Mouse (Mus musculus) limb, embryonic 12.5 days (tissue): ENCODE measurements around the gene Card11. TPM values are rescaled to one million over a fixed set of nuclear protein-coding genes. Genes with fewer than 3 reads are reported as not detected.

Source experiments
- ATAC-seq: fragments of 200-750 bp; cut with Nextera tagmentation; 2 replicates; pipeline ENCODE4 v1.8.0; 2017; ENCODE audit warnings: low read depth, moderate TSS enrichment; ENCODE audit not compliant: insufficient number of reproducible peaks, insufficient read depth, low FRiP score, low TSS enrichment
- H3K27ac ChIP-seq: fragments of 300-500 bp; sonication (generic); 2 replicates; pipeline ENCODE4 v1.5.1; 2016; ENCODE audit warnings: mild to moderate bottlenecking, moderate library complexity
- H3K27me3 ChIP-seq: fragments of 300-500 bp; sonication (generic); 2 replicates; pipeline ENCODE4 v1.6.1; 2016; ENCODE audit warnings: mild to moderate bottlenecking, moderate library complexity
- H3K36me3 ChIP-seq: fragments of 300-500 bp; sonication (generic); 2 replicates; pipeline ENCODE4 v1.6.1; 2016; ENCODE audit warnings: mild to moderate bottlenecking, moderate library complexity
- H3K4me1 ChIP-seq: fragments of 300-500 bp; sonication (generic); replicated peaks from 2 replicates; pipeline ENCODE4 v1.6.1; 2016
- H3K4me2 ChIP-seq: fragments of 300-500 bp; sonication (generic); 2 replicates; pipeline ENCODE4 v1.6.1; 2016; ENCODE audit warnings: mild to moderate bottlenecking, moderate library complexity
- H3K4me3 ChIP-seq: fragments of 300-500 bp; sonication (generic); replicated peaks from 2 replicates; pipeline ENCODE4 v1.5.1; 2016; ENCODE audit warnings: mild to moderate bottlenecking
- H3K9ac ChIP-seq: fragments of 300-500 bp; sonication (generic); replicated peaks from 2 replicates; pipeline ENCODE4 v1.6.1; 2016; ENCODE audit warnings: mild to moderate bottlenecking, moderate library complexity
- H3K9me3 ChIP-seq: fragments of 300-500 bp; sonication (generic); 2 replicates; pipeline ENCODE4 v1.6.1; 2016; ENCODE audit warnings: mild to moderate bottlenecking, moderate library complexity
- WGBS: fragments of 180-500 bp; shearing (Covaris S2); methylation state at CpG from one replicate; pipeline ENCODE4 v1.1.7; 2016; 5-methylcytosine and 5-hydroxymethylcytosine counted together
- polyA plus RNA-seq: library from polyadenylated mRNA; unstranded; fragments of >200 nt; fragmentation: Nextera tagmentation; extraction: Ambion mirVana; gene quantifications from 2 replicates; pipeline ENCODE4 v1.2.1, GENCODE M21; 2016

The Card11 gene
- polyA plus RNA-seq, 1 experiment from 2014 or later: 2.6 TPM

- 90% methylated on average over 5 of the region's 5 CpGs for WGBS
- no peak overlapping the region for H3K4me3 ChIP-seq
- H3K27me3 ChIP-seq: no peaks in the 10 kb centered on the region
- peaks cover 8% of the 10 kb centered on the region for H3K9me3 ChIP-seq
- H3K9ac ChIP-seq: no peak overlapping the region
- no peaks in the 10 kb centered on the region for H3K4me1 ChIP-seq
- no peaks in the 10 kb centered on the region for H3K36me3 ChIP-seq
- no peak overlapping the region for H3K27ac ChIP-seq
- H3K4me2 ChIP-seq: no peak overlapping the region
- ATAC-seq: no peak
Measured at GRCm38 (mm10) chr5:140910841-140911240, 89.5 kb downstream of the Card11 start.

- Histone ChIP-seq H3K4me3 (no peak overlapping the region), H3K27me3 (no peaks in the 10 kb centered on the region), H3K27ac (no peak overlapping the region), H3K4me2 (no peak overlapping the region), H3K9me3 (no peaks in the 10 kb centered on the region), H3K4me1 (no peaks in the 10 kb centered on the region), H3K36me3 (no peaks in the 10 kb centered on the region), H3K9ac (no peak overlapping the region)
- ATAC-seq: no peak
- 82% methylated on average over 13 of the region's 13 CpGs for WGBS
Measured at GRCm38 (mm10) chr5:140900866-140901265, 99.5 kb downstream of the Card11 start.

GRCm38 (mm10) chr5:140891080-140891479 lies 109.3 kb downstream of the Card11 start:
- no peaks in the 10 kb centered on the region for H3K36me3 ChIP-seq
- no peak overlapping the region for H3K9ac ChIP-seq
- peak overlapping the region; percentile 32 for H3K4me2 ChIP-seq
- ATAC-seq: no peak
- H3K27me3 ChIP-seq: peaks cover 14% of the 10 kb centered on the region; the same call in 1 of the 2 replicates
- peaks cover 14% of the 10 kb centered on the region for H3K4me1 ChIP-seq
- 0 out of 2 replicates have a peak, but pooled peaks cover 3% of the 10 kb centered on the region for H3K9me3 ChIP-seq
- H3K27ac ChIP-seq: no peak overlapping the region
- no peak overlapping the region for H3K4me3 ChIP-seq
- WGBS: 42% methylated on average over 10 of the region's 10 CpGs

GRCm38 (mm10) chr5:140890050-140890449 lies 110.3 kb downstream of the Card11 start:
- 56% methylated on average over 14 of the region's 14 CpGs for WGBS
- H3K4me1 ChIP-seq: peaks cover 17% of the 10 kb centered on the region
- H3K9me3 ChIP-seq: 0 out of 2 replicates have a peak, but pooled peaks cover 3% of the 10 kb centered on the region
- H3K27me3 ChIP-seq: peaks cover 14% of the 10 kb centered on the region; the same call in 1 of the 2 replicates
- no peak overlapping the region for H3K9ac ChIP-seq
- no peak overlapping the region for H3K4me3 ChIP-seq
- H3K36me3 ChIP-seq: no peaks in the 10 kb centered on the region
- no peak overlapping the region for H3K4me2 ChIP-seq
- 0 out of 2 replicates have a peak overlapping the region, but pooled peaks have one; percentile 5 for H3K27ac ChIP-seq
- ATAC-seq: peak; percentile 45; the same call in 1 of the 2 replicates

- Histone ChIP-seq H3K4me1 (peaks cover 21% of the 10 kb centered on the region), H3K27ac (no peak overlapping the region), H3K4me3 (no peak overlapping the region), H3K4me2 (no peak overlapping the region), H3K9me3 (0 out of 2 replicates have a peak, but pooled peaks cover 3% of the 10 kb centered on the region), H3K36me3 (no peaks in the 10 kb centered on the region), H3K9ac (no peak overlapping the region), H3K27me3 (peaks cover 14% of the 10 kb centered on the region; the same call in 1 of the 2 replicates)
- ATAC-seq: no peak
- 50% methylated on average over 8 of the region's 8 CpGs for WGBS
Measured at GRCm38 (mm10) chr5:140889539-140889938, 110.8 kb downstream of the Card11 start.

GRCm38 (mm10) chr5:140887871-140888270 lies 112.5 kb downstream of the Card11 start:
- WGBS: 86% methylated on average over 8 of the region's 8 CpGs
- H3K4me1 ChIP-seq: peaks cover 21% of the 10 kb centered on the region
- no peak overlapping the region for H3K9ac ChIP-seq
- H3K27me3 ChIP-seq: peaks cover 14% of the 10 kb centered on the region; the same call in 1 of the 2 replicates
- ATAC-seq: no peak
- no peak overlapping the region for H3K4me2 ChIP-seq
- H3K4me3 ChIP-seq: no peak overlapping the region
- H3K27ac ChIP-seq: no peak overlapping the region
- 0 out of 2 replicates have a peak, but pooled peaks cover 3% of the 10 kb centered on the region for H3K9me3 ChIP-seq
- no peaks in the 10 kb centered on the region for H3K36me3 ChIP-seq

GRCm38 (mm10) chr5:140884966-140885365 lies 115.4 kb downstream of the Card11 start:
- H3K4me3 ChIP-seq: no peak overlapping the region
- 38% methylated on average over 13 of the region's 13 CpGs for WGBS
- no peak overlapping the region for H3K27ac ChIP-seq
- no peaks in the 10 kb centered on the region for H3K9me3 ChIP-seq
- no peak for ATAC-seq
- peaks cover 5% of the 10 kb centered on the region; the same call in 1 of the 2 replicates for H3K27me3 ChIP-seq
- peaks cover 10% of the 10 kb centered on the region for H3K4me1 ChIP-seq
- no peaks in the 10 kb centered on the region for H3K36me3 ChIP-seq
- H3K4me2 ChIP-seq: no peak overlapping the region
- H3K9ac ChIP-seq: no peak overlapping the region

- H3K36me3 ChIP-seq: no peaks in the 10 kb centered on the region
- no peak for ATAC-seq
- H3K9me3 ChIP-seq: no peaks in the 10 kb centered on the region
- no peak overlapping the region for H3K4me3 ChIP-seq
- peaks cover 7% of the 10 kb centered on the region; the same call in 1 of the 2 replicates for H3K4me1 ChIP-seq
- no peaks in the 10 kb centered on the region for H3K27me3 ChIP-seq
- H3K4me2 ChIP-seq: no peak overlapping the region
- no peak overlapping the region for H3K9ac ChIP-seq
- 71% methylated on average over 4 of the region's 4 CpGs for WGBS
- H3K27ac ChIP-seq: no peak overlapping the region
Measured at GRCm38 (mm10) chr5:140882391-140882790, 118.0 kb downstream of the Card11 start.

GRCm38 (mm10) chr5:140880151-140880550 lies 120.2 kb downstream of the Card11 start:
- no peak overlapping the region for H3K4me2 ChIP-seq
- WGBS: 58% methylated on average over 10 of the region's 10 CpGs
- no peak overlapping the region for H3K9ac ChIP-seq

GRCm38 (mm10) chr5:140878644-140879043 lies 121.7 kb downstream of the Card11 start:
- no peaks in the 10 kb centered on the region for H3K36me3 ChIP-seq
- H3K4me2 ChIP-seq: no peak overlapping the region
- no peaks in the 10 kb centered on the region; the same call in 1 of the 2 replicates for H3K27me3 ChIP-seq
- no peak overlapping the region for H3K27ac ChIP-seq
- H3K4me3 ChIP-seq: no peak overlapping the region
- no peaks in the 10 kb centered on the region for H3K9me3 ChIP-seq
- no peaks in the 10 kb centered on the region for H3K4me1 ChIP-seq
- 64% methylated on average over 6 of the region's 6 CpGs for WGBS
- no peak for ATAC-seq
- H3K9ac ChIP-seq: no peak overlapping the region

More at GRCm38 (mm10) chr5:140880151-140880550, 120.2 kb downstream of the Card11 start:
- H3K27ac ChIP-seq: no peak overlapping the region
- peaks cover 5% of the 10 kb centered on the region; the same call in 1 of the 2 replicates for H3K4me1 ChIP-seq
- H3K36me3 ChIP-seq: no peaks in the 10 kb centered on the region
- no peak overlapping the region for H3K4me3 ChIP-seq
- H3K9me3 ChIP-seq: no peaks in the 10 kb centered on the region
- no peaks in the 10 kb centered on the region for H3K27me3 ChIP-seq
- no peak for ATAC-seq

- ATAC-seq: no peak
- Histone ChIP-seq H3K4me3 (no peak overlapping the region), H3K4me1 (peaks cover 41% of the 10 kb centered on the region), H3K4me2 (no peak overlapping the region; the same call in 1 of the 2 replicates), H3K36me3 (no peaks in the 10 kb centered on the region), H3K27ac (no peak overlapping the region), H3K9ac (no peak overlapping the region), H3K27me3 (no peaks in the 10 kb centered on the region; the same call in 1 of the 2 replicates), H3K9me3 (no peaks in the 10 kb centered on the region)
- 67% methylated on average over 6 of the region's 6 CpGs for WGBS
Measured at GRCm38 (mm10) chr5:140873736-140874307, 126.6 kb downstream of the Card11 start.
